Mouse (Mus musculus) testis, adult 2 months (tissue): ENCODE measurements around the gene Togaram1.

Experiments
- CTCF ChIP-seq: fragments of 200-500 bp; IDR thresholded peaks from 2 replicates; pipeline ENCODE4 v1.5.1; 2012; ENCODE audit warnings: low read depth, mild to moderate bottlenecking, inconsistent platforms, low read length, moderate library complexity; ENCODE audit not compliant: control insufficient read depth, insufficient read depth, insufficient replicate concordance
- POLR2A ChIP-seq: fragments of 200-500 bp; IDR thresholded peaks from 2 replicates; pipeline ENCODE4 v1.6.1; 2012; ENCODE audit warnings: low read depth, mild to moderate bottlenecking, inconsistent platforms, low read length, moderate library complexity; ENCODE audit not compliant: control insufficient read depth

- TF ChIP-seq POLR2A = no peak
- TF ChIP-seq CTCF = no peak
Observed at GRCm38 (mm10) chr12:65048799-65049198, 83.2 kb downstream of the Togaram1 start.
